Mouse (Mus musculus) neural tube, embryonic 12.5 days (tissue): ENCODE measurements around the gene Card11. TPM values are rescaled to one million over a fixed set of nuclear protein-coding genes. Genes with fewer than 3 reads are reported as not detected.

Experiments used
- ATAC-seq: fragments of 200-750 bp; cut with Nextera tagmentation; 2 replicates; pipeline ENCODE4 v1.8.0; 2017; ENCODE audit warnings: low read depth, mild to moderate bottlenecking, moderate TSS enrichment, moderate library complexity; ENCODE audit not compliant: low FRiP score
- H3K27ac ChIP-seq: fragments of 300-500 bp; sonication (generic); 2 replicates; pipeline ENCODE4 v1.5.1; 2016
- H3K27me3 ChIP-seq: fragments of 300-500 bp; sonication (generic); replicated peaks from 2 replicates; pipeline ENCODE4 v1.6.1; 2016; ENCODE audit warnings: mild to moderate bottlenecking
- H3K36me3 ChIP-seq: fragments of 300-500 bp; sonication (generic); 2 replicates; pipeline ENCODE4 v1.6.1; 2016; ENCODE audit warnings: mild to moderate bottlenecking
- H3K4me1 ChIP-seq: fragments of 300-500 bp; sonication (generic); 2 replicates; pipeline ENCODE4 v1.6.1; 2016
- H3K4me2 ChIP-seq: fragments of 300-500 bp; sonication (generic); replicated peaks from 2 replicates; pipeline ENCODE4 v1.6.1; 2016; ENCODE audit warnings: mild to moderate bottlenecking
- H3K4me3 ChIP-seq: fragments of 300-500 bp; sonication (generic); 2 replicates; pipeline ENCODE4 v1.5.1; 2016
- H3K9ac ChIP-seq: fragments of 300-500 bp; sonication (generic); 2 replicates; pipeline ENCODE4 v1.6.1; 2016; ENCODE audit warnings: mild to moderate bottlenecking
- H3K9me3 ChIP-seq: fragments of 300-500 bp; sonication (generic); 2 replicates; pipeline ENCODE4 v1.6.1; 2016; ENCODE audit warnings: mild to moderate bottlenecking
- WGBS: fragments of 180-500 bp; shearing (Covaris S2); methylation state at CpG from one replicate; pipeline ENCODE4 v1.1.7; 2016; 5-methylcytosine and 5-hydroxymethylcytosine counted together
- polyA plus RNA-seq: library from polyadenylated mRNA; unstranded; fragments of >200 nt; fragmentation: Nextera tagmentation; extraction: Ambion mirVana; gene quantifications from 2 replicates; pipeline ENCODE4 v1.2.1, GENCODE M21; 2016

Gene Card11
- 0.37 and 0.48 TPM in 2 replicates for polyA plus RNA-seq

DNA sequence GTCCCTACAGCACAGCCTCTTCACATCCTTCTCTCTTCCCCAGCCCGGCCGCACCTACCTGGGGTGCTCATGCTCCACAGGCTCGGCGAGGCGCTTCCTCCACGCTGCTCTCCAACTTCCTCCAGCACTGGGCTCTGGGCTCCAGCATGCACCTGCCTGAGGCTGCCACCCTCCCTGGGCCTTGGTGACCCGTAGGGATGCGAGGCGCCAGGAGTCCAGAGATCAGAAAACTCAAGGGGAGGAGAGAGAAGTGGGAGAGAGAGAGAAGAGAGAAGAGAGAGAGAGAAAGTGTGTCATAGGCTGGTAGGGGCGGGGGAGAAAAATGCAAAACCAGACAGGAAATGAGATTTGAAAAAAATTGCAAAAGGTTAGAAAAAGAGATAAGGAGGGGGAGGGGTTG, at the start of gene Card11:
Card11 (minus strand) TSS at position 234 of the 400 bp plus-strand sequence.
- ATAC-seq, result no peak
- Histone ChIP-seq H3K9ac (no peak within 1 kb of the TSS), H3K4me3 (no peak within 1 kb of the TSS), H3K4me1 (no peaks in the 10 kb centered on the region), H3K9me3 (no peaks in the 10 kb centered on the region), H3K36me3 (no peaks in the 10 kb centered on the region), H3K4me2 (no peak within 1 kb of the TSS), H3K27me3 (no peaks in the 10 kb centered on the region), H3K27ac (no peak within 1 kb of the TSS)
- WGBS, result 76% methylated on average over 10 of the region's 10 CpGs

GRCm38 (mm10) chr5:141047651-141048218, 47.4 kb upstream of the Card11 start:
- Histone ChIP-seq H3K4me3 (no peak overlapping the region), H3K9me3 (no peaks in the 10 kb centered on the region; the same call in 1 of the 2 replicates), H3K4me2 (no peak overlapping the region), H3K4me1 (no peaks in the 10 kb centered on the region), H3K27ac (no peak overlapping the region), H3K27me3 (no peaks in the 10 kb centered on the region), H3K9ac (no peak overlapping the region), H3K36me3 (no peaks in the 10 kb centered on the region)
- WGBS, result 76% methylated on average over 13 of the region's 13 CpGs
- no peak for ATAC-seq

DNA sequence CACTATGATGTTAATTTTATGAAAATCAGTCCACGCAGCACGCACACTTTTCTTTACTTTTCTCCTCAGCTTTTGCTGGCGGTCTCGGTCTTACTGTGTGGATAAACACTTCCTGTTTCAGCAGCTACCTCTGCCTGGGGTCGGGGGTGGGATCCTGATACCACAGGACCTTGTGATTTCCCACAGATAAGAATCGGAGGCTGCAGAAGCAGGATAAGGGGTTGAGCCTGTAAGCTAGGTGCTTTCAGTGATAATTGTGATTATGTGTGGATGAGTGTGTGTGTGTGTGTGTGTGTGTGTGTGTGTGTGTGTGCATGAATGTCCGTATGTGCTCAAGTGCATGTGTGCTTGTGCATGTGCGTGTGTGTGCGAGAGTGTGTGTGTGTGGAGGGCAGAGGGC, 44.6 kb upstream of the Card11 start:
- H3K4me1 ChIP-seq, result no peaks in the 10 kb centered on the region; the same call in 1 of the 2 replicates
- no peaks in the 10 kb centered on the region for H3K9me3 ChIP-seq
- no peak overlapping the region for H3K27ac ChIP-seq
- no peak overlapping the region for H3K4me3 ChIP-seq
- ATAC-seq, result no peak
- no peaks in the 10 kb centered on the region for H3K27me3 ChIP-seq
- no peaks in the 10 kb centered on the region for H3K36me3 ChIP-seq
- H3K4me2 ChIP-seq, result no peak overlapping the region
- WGBS, result 91% methylated on average over 9 of the region's 9 CpGs
- H3K9ac ChIP-seq, result no peak overlapping the region

DNA sequence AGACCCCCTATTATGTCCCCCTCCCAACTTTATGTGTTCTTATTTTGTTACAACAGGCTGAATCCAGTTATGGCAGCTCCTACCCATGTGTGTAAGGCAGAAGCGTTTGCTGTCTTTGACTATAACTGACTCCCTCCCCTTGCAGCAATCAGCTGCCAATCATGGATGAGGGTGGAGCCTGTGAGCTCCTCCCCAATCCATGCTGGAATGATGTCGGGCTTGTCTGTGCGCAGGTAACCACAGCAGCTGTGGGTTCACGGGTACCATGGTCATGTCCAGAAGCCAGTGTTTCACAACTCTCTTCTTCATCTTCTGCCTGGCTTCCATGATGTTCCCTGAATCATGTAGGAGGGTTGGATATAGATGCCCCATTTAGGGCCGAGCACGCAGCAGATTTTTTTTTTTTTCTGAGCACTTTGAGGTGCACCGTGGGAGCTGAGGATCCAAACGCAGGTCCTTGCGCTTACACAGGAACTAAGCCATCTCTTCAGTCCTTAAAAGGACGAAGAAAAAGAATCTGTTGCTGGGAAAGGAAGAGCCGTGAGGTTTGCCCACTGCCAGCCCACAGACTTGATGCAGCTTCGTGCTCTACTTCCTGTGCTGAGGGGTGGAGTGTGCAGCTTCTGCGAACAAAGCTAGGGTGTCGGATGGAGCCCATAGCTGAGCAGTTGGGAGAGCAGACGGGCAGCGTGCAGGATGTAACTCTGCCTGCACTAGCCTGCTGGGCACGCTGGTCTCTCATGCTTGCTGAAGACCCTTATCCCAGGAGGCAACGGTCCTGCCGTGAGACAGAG, 43.5 kb upstream of the Card11 start:
- Histone ChIP-seq H3K27ac (no peak overlapping the region), H3K27me3 (no peaks in the 10 kb centered on the region), H3K36me3 (no peaks in the 10 kb centered on the region), H3K4me1 (no peaks in the 10 kb centered on the region; the same call in 1 of the 2 replicates), H3K4me2 (no peak overlapping the region), H3K4me3 (no peak overlapping the region), H3K9ac (no peak overlapping the region), H3K9me3 (no peaks in the 10 kb centered on the region)
- no peak for ATAC-seq
- WGBS, result 66% methylated on average over 19 of the region's 19 CpGs

DNA sequence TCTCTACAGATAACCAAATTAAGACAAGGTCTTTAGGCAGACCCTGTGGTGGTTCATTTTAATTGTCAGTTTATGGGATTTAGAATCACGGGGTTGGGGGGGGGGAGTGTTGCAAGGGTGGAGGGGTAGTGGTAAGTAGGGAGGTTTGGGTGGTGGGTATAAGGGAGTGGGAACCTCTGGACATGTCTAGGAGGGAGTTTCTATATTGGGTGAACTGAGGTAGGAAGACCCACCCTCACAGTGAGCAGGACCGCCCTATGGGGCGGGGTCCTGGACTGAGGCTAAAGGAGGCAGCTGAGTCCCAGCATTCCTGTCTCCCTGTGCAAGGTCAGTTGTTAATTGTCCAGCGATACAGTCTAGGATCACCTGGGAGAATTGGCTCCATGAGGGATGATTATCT, 42.0 kb upstream of the Card11 start:
- no peak overlapping the region for H3K4me3 ChIP-seq

GRCm38 (mm10) chr5:141040846-141041245, 40.5 kb upstream of the Card11 start:
- no peak for ATAC-seq
- Histone ChIP-seq H3K4me2 (no peak overlapping the region), H3K36me3 (no peaks in the 10 kb centered on the region), H3K27ac (no peak overlapping the region), H3K27me3 (no peaks in the 10 kb centered on the region), H3K4me1 (no peaks in the 10 kb centered on the region; the same call in 1 of the 2 replicates), H3K4me3 (no peak overlapping the region), H3K9ac (no peak overlapping the region), H3K9me3 (no peaks in the 10 kb centered on the region)
- WGBS, result 20% methylated on average over 9 of the region's 9 CpGs

More for the DNA sequence above, 42.0 kb upstream of the Card11 start:
- Histone ChIP-seq H3K27me3 (no peaks in the 10 kb centered on the region), H3K36me3 (no peaks in the 10 kb centered on the region), H3K9me3 (no peaks in the 10 kb centered on the region), H3K27ac (no peak overlapping the region), H3K4me2 (no peak overlapping the region), H3K9ac (no peak overlapping the region), H3K4me1 (no peaks in the 10 kb centered on the region; the same call in 1 of the 2 replicates)
- ATAC-seq, result no peak
- 87% methylated on average over 4 of the region's 4 CpGs for WGBS

DNA sequence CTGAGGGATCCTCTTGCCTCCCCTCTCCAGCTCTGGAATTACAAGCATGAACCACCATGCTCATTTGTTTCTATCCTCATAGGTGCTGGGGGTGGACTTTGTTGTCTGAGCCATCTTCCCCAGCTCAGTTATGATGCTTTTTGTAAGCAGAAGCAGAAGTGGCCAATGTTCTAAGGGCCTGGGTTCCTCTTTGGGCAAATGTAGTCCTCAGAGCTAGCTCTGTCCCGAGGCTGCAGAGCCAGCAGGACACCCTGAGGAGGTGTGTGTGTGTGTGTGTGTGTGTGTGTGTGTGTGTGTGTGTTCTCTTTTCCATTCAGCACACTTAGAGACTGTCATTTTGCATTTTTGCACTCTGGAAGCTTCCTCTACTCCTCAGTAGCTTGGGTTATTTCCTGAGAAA, 38.0 kb upstream of the Card11 start:
- no peak for ATAC-seq
- H3K4me2 ChIP-seq, result no peak overlapping the region

DNA sequence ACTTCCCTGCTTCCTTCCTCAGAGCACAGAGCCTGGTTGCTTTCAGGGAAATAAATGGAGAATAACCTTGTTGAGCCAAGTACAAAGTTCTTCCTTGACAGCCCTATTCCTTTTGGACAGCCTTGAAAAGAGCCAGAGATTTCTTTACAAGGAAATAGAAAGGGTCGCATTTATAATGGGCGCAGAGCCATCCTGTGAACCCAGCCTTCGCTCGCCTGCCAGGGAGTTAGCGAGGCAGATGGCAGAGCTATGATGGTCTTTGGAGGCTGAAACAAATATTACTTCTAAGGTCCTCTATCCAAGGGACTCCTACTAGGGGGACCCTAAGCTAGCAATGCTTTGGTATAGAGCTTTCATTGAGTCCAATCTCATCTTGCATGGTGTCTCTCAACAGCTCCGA, 35.0 kb upstream of the Card11 start:
- Histone ChIP-seq H3K9me3 (no peaks in the 10 kb centered on the region), H3K4me3 (no peak overlapping the region), H3K36me3 (no peaks in the 10 kb centered on the region), H3K27me3 (no peaks in the 10 kb centered on the region), H3K27ac (no peak overlapping the region), H3K4me2 (no peak overlapping the region), H3K4me1 (no peaks in the 10 kb centered on the region), H3K9ac (no peak overlapping the region)
- ATAC-seq, result no peak
- 85% methylated on average over 6 of the region's 6 CpGs for WGBS

More for the DNA sequence above, 38.0 kb upstream of the Card11 start:
- no peaks in the 10 kb centered on the region; the same call in 1 of the 2 replicates for H3K4me1 ChIP-seq
- H3K4me3 ChIP-seq, result no peak overlapping the region
- H3K9ac ChIP-seq, result no peak overlapping the region
- no peak overlapping the region for H3K27ac ChIP-seq
- 63% methylated on average over 1 of the region's 1 CpGs for WGBS
- H3K27me3 ChIP-seq, result no peaks in the 10 kb centered on the region
- no peaks in the 10 kb centered on the region for H3K9me3 ChIP-seq
- H3K36me3 ChIP-seq, result no peaks in the 10 kb centered on the region

- no peaks in the 10 kb centered on the region for H3K36me3 ChIP-seq
- H3K9me3 ChIP-seq, result no peaks in the 10 kb centered on the region
- ATAC-seq, result no peak
- 72% methylated on average over 3 of the region's 3 CpGs for WGBS
- H3K4me2 ChIP-seq, result no peak overlapping the region
- no peak overlapping the region for H3K4me3 ChIP-seq
- H3K9ac ChIP-seq, result no peak overlapping the region
- H3K27me3 ChIP-seq, result no peaks in the 10 kb centered on the region
- H3K4me1 ChIP-seq, result no peaks in the 10 kb centered on the region
- no peak overlapping the region for H3K27ac ChIP-seq
Measured at GRCm38 (mm10) chr5:141034301-141034700, 33.9 kb upstream of the Card11 start.

GRCm38 (mm10) chr5:141033001-141033400, 32.6 kb upstream of the Card11 start:
- 83% methylated on average over 1 of the region's 1 CpGs for WGBS
- H3K4me3 ChIP-seq, result no peak overlapping the region
- H3K27me3 ChIP-seq, result no peaks in the 10 kb centered on the region
- H3K4me1 ChIP-seq, result no peaks in the 10 kb centered on the region
- no peak for ATAC-seq
- no peaks in the 10 kb centered on the region for H3K36me3 ChIP-seq
- H3K9ac ChIP-seq, result no peak overlapping the region
- no peaks in the 10 kb centered on the region for H3K9me3 ChIP-seq
- no peak overlapping the region for H3K27ac ChIP-seq
- no peak overlapping the region for H3K4me2 ChIP-seq

- Histone ChIP-seq H3K27ac (no peak overlapping the region), H3K36me3 (no peaks in the 10 kb centered on the region), H3K9ac (no peak overlapping the region), H3K4me2 (no peak overlapping the region), H3K27me3 (no peaks in the 10 kb centered on the region), H3K4me1 (no peaks in the 10 kb centered on the region), H3K9me3 (no peaks in the 10 kb centered on the region), H3K4me3 (no peak overlapping the region)
- WGBS, result 91% methylated on average over 2 of the region's 2 CpGs
- no peak for ATAC-seq
Measured at GRCm38 (mm10) chr5:141029364-141029763, 29.0 kb upstream of the Card11 start.

DNA sequence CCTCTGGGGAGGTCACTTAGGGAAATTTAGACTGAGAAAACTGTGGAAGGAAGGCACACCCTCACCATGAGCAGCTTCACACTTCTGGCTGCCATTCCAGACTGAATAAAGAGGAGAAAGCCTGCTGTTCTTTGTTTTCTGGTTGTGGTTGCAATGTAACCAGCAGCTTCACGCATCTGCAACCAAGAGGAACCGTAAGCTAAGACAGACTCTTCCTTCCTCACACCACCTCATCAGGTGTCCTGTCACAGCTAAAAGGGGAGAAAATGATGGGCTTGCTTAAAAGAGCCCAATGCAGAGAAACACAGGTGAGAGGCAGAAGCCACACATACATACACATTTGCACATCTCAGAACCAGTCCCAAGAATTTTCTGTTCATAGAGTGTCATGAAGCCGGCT, 25.3 kb upstream of the Card11 start:
- Histone ChIP-seq H3K36me3 (no peaks in the 10 kb centered on the region), H3K4me2 (no peak overlapping the region), H3K27me3 (no peaks in the 10 kb centered on the region), H3K27ac (no peak overlapping the region), H3K4me3 (no peak overlapping the region), H3K9me3 (peaks cover 11% of the 10 kb centered on the region; the same call in 1 of the 2 replicates), H3K9ac (no peak overlapping the region), H3K4me1 (no peaks in the 10 kb centered on the region)
- WGBS, result 91% methylated on average over 3 of the region's 3 CpGs
- ATAC-seq, result no peak
